Mouse (Mus musculus) testis, adult 2 months (tissue): ENCODE measurements at regions not wholly inside any gene's neighbourhood (a gene's known extent, or its start where the extent isn't known, plus 50 kb on each side); places are given as distances from the start of the nearest gene placed in this dataset.
A peak's percentile ranks its signal among the peaks of the same experiment; 100 is the strongest.

Experiments
- H3K27ac ChIP-seq: fragments of 200-500 bp; 2 replicates; pipeline ENCODE4 v1.5.1; 2012; ENCODE audit warnings: low read depth, low read length; ENCODE audit not compliant: control insufficient read depth, insufficient read depth
- H3K27me3 ChIP-seq: fragments of 200-500 bp; 2 replicates; pipeline ENCODE4 v1.6.1; 2012; ENCODE audit warnings: mild to moderate bottlenecking, low read length, moderate library complexity; ENCODE audit not compliant: control insufficient read depth, insufficient read depth
- H3K36me3 ChIP-seq: fragments of 200-500 bp; 2 replicates; pipeline ENCODE4 v1.6.1; 2012; ENCODE audit warnings: mild to moderate bottlenecking, low read length; ENCODE audit not compliant: control insufficient read depth, insufficient read depth
- H3K4me1 ChIP-seq: fragments of 200-500 bp; 2 replicates; pipeline ENCODE4 v1.6.1; 2012; ENCODE audit warnings: low read length; ENCODE audit not compliant: control insufficient read depth, insufficient read depth
- H3K4me3 ChIP-seq: fragments of 200-500 bp; 2 replicates; pipeline ENCODE4 v1.5.1; 2012; ENCODE audit warnings: low read depth, mild to moderate bottlenecking, low read length, moderate library complexity, mixed read lengths; ENCODE audit not compliant: control insufficient read depth
- CTCF ChIP-seq: fragments of 200-500 bp; IDR thresholded peaks from 2 replicates; pipeline ENCODE4 v1.5.1; 2012; ENCODE audit warnings: low read depth, mild to moderate bottlenecking, inconsistent platforms, low read length, moderate library complexity; ENCODE audit not compliant: control insufficient read depth, insufficient read depth, insufficient replicate concordance
- POLR2A ChIP-seq: fragments of 200-500 bp; IDR thresholded peaks from 2 replicates; pipeline ENCODE4 v1.6.1; 2012; ENCODE audit warnings: low read depth, mild to moderate bottlenecking, inconsistent platforms, low read length, moderate library complexity; ENCODE audit not compliant: control insufficient read depth

GRCm38 (mm10) chr5:132850770-132851169 is 307.6 kb upstream of the Auts2 start:
- Histone ChIP-seq H3K27me3 (no peaks in the 10 kb centered on the region), H3K27ac (no peak overlapping the region), H3K4me3 (no peak overlapping the region), H3K4me1 (no peaks in the 10 kb centered on the region), H3K36me3 (no peaks in the 10 kb centered on the region)
- TF ChIP-seq POLR2A (no peak), CTCF (no peak)

- Histone ChIP-seq H3K4me1 (no peaks in the 10 kb centered on the region), H3K27ac (no peak overlapping the region), H3K36me3 (no peaks in the 10 kb centered on the region), H3K27me3 (no peaks in the 10 kb centered on the region), H3K4me3 (no peak overlapping the region)
- TF ChIP-seq POLR2A (no peak), CTCF (no peak)
Observed at GRCm38 (mm10) chr5:132848086-132848485, 304.9 kb upstream of the Auts2 start.

- no peak overlapping the region for H3K27ac ChIP-seq
- no peaks in the 10 kb centered on the region for H3K4me1 ChIP-seq
- H3K36me3 ChIP-seq = no peaks in the 10 kb centered on the region
- no peaks in the 10 kb centered on the region for H3K27me3 ChIP-seq
- H3K4me3 ChIP-seq = no peak overlapping the region
- no peak for TF ChIP-seq CTCF
- no peak for TF ChIP-seq POLR2A
Observed at GRCm38 (mm10) chr5:132843284-132843683, 300.1 kb upstream of the Auts2 start.

- Histone ChIP-seq H3K27me3 (no peaks in the 10 kb centered on the region), H3K4me3 (no peak overlapping the region), H3K36me3 (no peaks in the 10 kb centered on the region), H3K4me1 (no peaks in the 10 kb centered on the region), H3K27ac (no peak overlapping the region)
- TF ChIP-seq POLR2A (no peak), CTCF (peak; percentile 29; the same call in 1 of the 2 replicates)
Observed at GRCm38 (mm10) chr5:132841794-132842193, 298.6 kb upstream of the Auts2 start.

GRCm38 (mm10) chr5:132837420-132837819 is 294.3 kb upstream of the Auts2 start:
- TF ChIP-seq POLR2A (no peak), CTCF (no peak)
- Histone ChIP-seq H3K4me3 (no peak overlapping the region), H3K27me3 (no peaks in the 10 kb centered on the region), H3K27ac (no peak overlapping the region), H3K36me3 (no peaks in the 10 kb centered on the region), H3K4me1 (no peaks in the 10 kb centered on the region)

- TF ChIP-seq CTCF = no peak
- TF ChIP-seq POLR2A = no peak
- Histone ChIP-seq H3K4me1 (no peaks in the 10 kb centered on the region), H3K27me3 (no peaks in the 10 kb centered on the region), H3K36me3 (no peaks in the 10 kb centered on the region), H3K27ac (no peak overlapping the region), H3K4me3 (no peak overlapping the region)
Observed at GRCm38 (mm10) chr5:132828993-132829392, 285.8 kb upstream of the Auts2 start.

- Histone ChIP-seq H3K4me1 (no peaks in the 10 kb centered on the region), H3K27me3 (no peaks in the 10 kb centered on the region), H3K4me3 (no peak overlapping the region), H3K36me3 (no peaks in the 10 kb centered on the region), H3K27ac (no peak overlapping the region)
- no peak for TF ChIP-seq CTCF
Observed at GRCm38 (mm10) chr5:132827555-132828333, 284.6 kb upstream of the Auts2 start.
